7 mouse cellular contexts compared by ENCODE assay signal in genomic region chr11:88891446-88891845, GRCm38 (mm10). TPM values are rescaled to one million over a fixed set of nuclear protein-coding genes. Genes with fewer than 3 reads are reported as not detected.
A peak's percentile ranks its signal among the peaks of the same experiment; 100 is the strongest.
DNase-seq lines count a peak whose midpoint lies in the region; TF ChIP-seq lines count a peak whose summit lies in the region.
"Not testable (repeated sequence)": the region's sequence is repeated elsewhere in the genome, so short reads cannot be mapped to it uniquely, and the experiment has no call there.

No protein-coding gene starts in this region.

- intact Hi-C loops in heart, adult 2 months (cut with DNase I); left cerebral cortex, postnatal 25 days (cut with DNase I): not testable (repeated sequence)

- not testable (repeated sequence) for TF ChIP-seq EP300 in heart, adult 2 months (IDR thresholded peaks at IDR 0.05; ENCODE audit: insufficient read depth, low read depth, low read length)

- not testable (repeated sequence) for TF ChIP-seq POLR2A in heart, adult 2 months (IDR thresholded peaks at IDR 0.05; ENCODE audit: insufficient read depth, low read depth, low read length)

- not testable (repeated sequence) for H3K9ac ChIP-seq in heart, adult 2 months (ENCODE audit: low read depth, low read length)

- not testable (repeated sequence) for H3K79me2 ChIP-seq in heart, adult 2 months (replicated peaks; ENCODE audit: control insufficient read depth, insufficient read depth, low read length)

- TF ChIP-seq CTCF in heart, adult 2 months (IDR thresholded peaks at IDR 0.05): not testable (repeated sequence)

- H3K4me1 ChIP-seq in heart, adult 2 months (ENCODE audit: control insufficient read depth, insufficient read depth, low read length): not testable (repeated sequence)

- peak; percentile 71 for DNase-seq in cerebellum, adult 11-12 months
- peak; percentile 31 to 62 for DNase-seq in cerebellum, postnatal 36 days
- peak; percentile 31 to 44 for DNase-seq in heart, adult 2 months
- peak; percentile 38 for DNase-seq in kidney, postnatal 14 days
- DNase-seq in left cerebral cortex, postnatal 25 days (ENCODE audit: low spot score in 2 of 2): peak; percentile 14 to 32
- peak; percentile 19 for DNase-seq in right cerebral cortex, postnatal 4 days
- peak; percentile 12 for DNase-seq in thymus, postnatal 25 days

- H3K4me3 ChIP-seq in heart, adult 2 months: not testable (repeated sequence)

- H3K27ac ChIP-seq in heart, adult 2 months: not testable (repeated sequence)

- not testable (repeated sequence) for H3K36me3 ChIP-seq in heart, adult 2 months (ENCODE audit: control insufficient read depth, insufficient read depth, low read length)

- 92% methylated on average over 11 of the region's 12 CpGs for WGBS in heart, adult 2 months

- not testable (repeated sequence) for H3K27me3 ChIP-seq in heart, adult 2 months (ENCODE audit: control insufficient read depth, insufficient read depth, low read length)

RNA-seq across cellular contexts. Expression of gene Akap1, which starts 27.1 kb away (rescaled TPM):
- total RNA-seq in heart, adult 2 months (2021): 100 to 1,000 TPM; 140 to 141 TPM
- polyA plus RNA-seq in heart, adult 2 months (2012; rRNA removed): 125 and 178 TPM in 2 replicates
- total RNA-seq in left cerebral cortex, postnatal 25 days (2021): 10 to 100 TPM; 34.2 to 41.7 TPM

Comparison
In these comparisons a context has a peak if more than half of its experiments do, and no peak if none do; other contexts are left out.
1. DNase-seq: peak in every context shown above with its lines; median percentile 71 in cerebellum, adult 11-12 months; 46 in cerebellum, postnatal 36 days; 38 in kidney, postnatal 14 days; 38 in heart, adult 2 months; 23 in left cerebral cortex, postnatal 25 days; 19 in right cerebral cortex, postnatal 4 days; 12 in thymus, postnatal 25 days.